Mouse (Mus musculus) hindbrain, embryonic 13.5 days (tissue): Measurements from ENCODE around the gene Rnf169. TPM values are rescaled to one million over a fixed set of nuclear protein-coding genes. Genes with fewer than 3 reads are reported as not detected.
A peak's percentile ranks its signal among the peaks of the same experiment; 100 is the strongest.
"Not testable (repeated sequence)": the region's sequence is repeated elsewhere in the genome, so short reads cannot be mapped to it uniquely, and the experiment has no call there.

Source experiments
- ATAC-seq: fragments of 200-750 bp; cut with Nextera tagmentation; 2 replicates; pipeline ENCODE4 v1.8.0; 2017; ENCODE audit warnings: moderate TSS enrichment; ENCODE audit not compliant: low FRiP score
- H3K27ac ChIP-seq: fragments of 300-500 bp; sonication (generic); 2 replicates; pipeline ENCODE4 v1.5.1; 2015; ENCODE audit warnings: inconsistent platforms, mild to moderate bottlenecking, moderate library complexity
- H3K27me3 ChIP-seq: fragments of 300-500 bp; sonication (generic); 2 replicates; pipeline ENCODE4 v1.6.1; 2015; ENCODE audit warnings: mild to moderate bottlenecking, inconsistent platforms
- H3K36me3 ChIP-seq: fragments of 300-500 bp; sonication (generic); 2 replicates; pipeline ENCODE4 v1.6.1; 2015; ENCODE audit warnings: mild to moderate bottlenecking, inconsistent platforms
- H3K4me1 ChIP-seq: fragments of 300-500 bp; sonication (generic); replicated peaks from 2 replicates; pipeline ENCODE4 v1.6.1; 2015; ENCODE audit warnings: inconsistent platforms
- H3K4me2 ChIP-seq: fragments of 300-500 bp; sonication (generic); 2 replicates; pipeline ENCODE4 v1.6.1; 2015; ENCODE audit warnings: inconsistent platforms, mild to moderate bottlenecking, moderate library complexity
- H3K4me3 ChIP-seq: fragments of 300-500 bp; sonication (generic); 2 replicates; pipeline ENCODE4 v1.5.1; 2015; ENCODE audit warnings: mild to moderate bottlenecking, inconsistent platforms
- H3K9ac ChIP-seq: fragments of 300-500 bp; sonication (generic); 2 replicates; pipeline ENCODE4 v1.6.1; 2015; ENCODE audit warnings: mild to moderate bottlenecking, inconsistent platforms
- H3K9me3 ChIP-seq: fragments of 300-500 bp; sonication (generic); 2 replicates; pipeline ENCODE4 v1.6.1; 2016; ENCODE audit warnings: inconsistent platforms
- WGBS: fragments of 180-500 bp; shearing (Covaris S2); methylation state at CpG from one replicate; pipeline ENCODE4 v1.1.7; 2015; 5-methylcytosine and 5-hydroxymethylcytosine counted together
- polyA plus RNA-seq: library from polyadenylated mRNA; unstranded; fragments of >200 nt; fragmentation: Nextera tagmentation; extraction: Ambion mirVana; gene quantifications from 2 replicates; pipeline ENCODE4 v1.2.1, GENCODE M21; 2015

The Rnf169 gene
- polyA plus RNA-seq, 1 experiment from 2014 or later, result 4.5 TPM

GRCm38 (mm10) chr7:99975819-99976575 lies 4.3 kb downstream of the Rnf169 start:
- Histone ChIP-seq H3K27me3 (no peaks in the 10 kb centered on the region), H3K27ac (no peak overlapping the region), H3K9me3 (no peaks in the 10 kb centered on the region), H3K9ac (no peak overlapping the region), H3K36me3 (no peaks in the 10 kb centered on the region), H3K4me2 (no peak overlapping the region), H3K4me1 (peaks cover 59% of the 10 kb centered on the region), H3K4me3 (no peak overlapping the region)
- ATAC-seq, result no peak
- WGBS, result 88% methylated on average over 5 of the region's 5 CpGs

DNA sequence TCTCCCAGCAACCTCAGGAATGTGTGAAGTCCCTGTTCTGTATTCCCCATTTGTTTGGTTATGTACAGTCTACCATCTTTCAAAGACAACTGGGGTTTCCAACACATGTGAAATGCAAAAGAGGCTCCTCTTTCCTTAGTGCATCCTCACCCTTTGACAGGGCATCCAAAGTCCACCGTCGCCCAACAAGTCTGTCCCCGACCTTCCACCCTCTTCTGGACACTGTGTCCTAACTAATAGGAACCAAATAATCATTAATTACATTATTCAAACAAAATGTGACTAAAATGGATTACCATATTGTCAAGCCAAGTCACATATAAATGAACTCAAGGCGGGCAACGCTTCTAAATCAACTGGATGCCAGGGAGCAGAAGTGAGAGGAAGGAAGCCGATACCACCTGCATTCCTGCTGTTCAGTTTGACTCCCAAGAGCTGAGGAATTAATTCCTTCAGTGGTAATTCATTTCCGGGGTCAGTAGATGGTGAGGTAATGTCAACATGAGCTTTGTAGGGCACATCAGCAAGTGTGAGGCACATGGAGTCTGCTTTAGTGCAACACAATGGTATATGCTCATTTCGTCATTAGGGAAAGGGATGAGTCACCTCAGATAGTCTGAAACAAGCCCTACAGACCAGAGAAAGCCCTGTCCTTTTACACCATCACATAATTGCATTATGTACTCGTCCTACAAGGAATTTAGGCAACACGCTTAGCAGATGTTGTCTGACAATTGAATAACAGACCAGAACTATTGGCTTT lies 5.9 kb downstream of the Rnf169 start:
- Histone ChIP-seq H3K4me3 (no peak overlapping the region), H3K36me3 (no peaks in the 10 kb centered on the region), H3K4me1 (peaks cover 56% of the 10 kb centered on the region), H3K9me3 (no peaks in the 10 kb centered on the region), H3K27me3 (no peaks in the 10 kb centered on the region), H3K4me2 (no peak overlapping the region), H3K27ac (peak overlapping the region; percentile 40; the same call in 1 of the 2 replicates), H3K9ac (no peak overlapping the region)
- WGBS, result 74% methylated on average over 10 of the region's 10 CpGs
- ATAC-seq, result no peak

- H3K27me3 ChIP-seq, H3K4me3 ChIP-seq, H3K9me3 ChIP-seq, ATAC-seq, H3K36me3 ChIP-seq, H3K9ac ChIP-seq, H3K4me2 ChIP-seq, H3K27ac ChIP-seq: not testable (repeated sequence)
- H3K4me1 ChIP-seq, result peaks cover 60% of the 10 kb centered on the region
- 84% methylated on average over 3 of the region's 3 CpGs for WGBS
Observed at GRCm38 (mm10) chr7:99972912-99973311, 7.3 kb downstream of the Rnf169 start.

GRCm38 (mm10) chr7:99971926-99972325 lies 8.3 kb downstream of the Rnf169 start:
- Histone ChIP-seq H3K9ac (no peak overlapping the region), H3K4me3 (no peak overlapping the region), H3K4me1 (peaks cover 59% of the 10 kb centered on the region), H3K9me3 (no peaks in the 10 kb centered on the region), H3K4me2 (no peak overlapping the region), H3K27me3 (no peaks in the 10 kb centered on the region), H3K27ac (no peak overlapping the region), H3K36me3 (no peaks in the 10 kb centered on the region)
- no peak for ATAC-seq
- 55% methylated on average over 2 of the region's 2 CpGs for WGBS

- no peaks in the 10 kb centered on the region for H3K9me3 ChIP-seq
- ATAC-seq, result no peak
- H3K36me3 ChIP-seq, result no peaks in the 10 kb centered on the region
- H3K4me1 ChIP-seq, result peaks cover 76% of the 10 kb centered on the region
- 0 out of 2 replicates have a peak overlapping the region, but pooled peaks have one; percentile 29 for H3K9ac ChIP-seq
- no peaks in the 10 kb centered on the region for H3K27me3 ChIP-seq
- 86% methylated on average over 4 of the region's 4 CpGs for WGBS
- no peak overlapping the region for H3K4me3 ChIP-seq
- H3K4me2 ChIP-seq, result no peak overlapping the region
- H3K27ac ChIP-seq, result no peak overlapping the region
Observed at GRCm38 (mm10) chr7:99969151-99969550, 11.1 kb downstream of the Rnf169 start.

DNA sequence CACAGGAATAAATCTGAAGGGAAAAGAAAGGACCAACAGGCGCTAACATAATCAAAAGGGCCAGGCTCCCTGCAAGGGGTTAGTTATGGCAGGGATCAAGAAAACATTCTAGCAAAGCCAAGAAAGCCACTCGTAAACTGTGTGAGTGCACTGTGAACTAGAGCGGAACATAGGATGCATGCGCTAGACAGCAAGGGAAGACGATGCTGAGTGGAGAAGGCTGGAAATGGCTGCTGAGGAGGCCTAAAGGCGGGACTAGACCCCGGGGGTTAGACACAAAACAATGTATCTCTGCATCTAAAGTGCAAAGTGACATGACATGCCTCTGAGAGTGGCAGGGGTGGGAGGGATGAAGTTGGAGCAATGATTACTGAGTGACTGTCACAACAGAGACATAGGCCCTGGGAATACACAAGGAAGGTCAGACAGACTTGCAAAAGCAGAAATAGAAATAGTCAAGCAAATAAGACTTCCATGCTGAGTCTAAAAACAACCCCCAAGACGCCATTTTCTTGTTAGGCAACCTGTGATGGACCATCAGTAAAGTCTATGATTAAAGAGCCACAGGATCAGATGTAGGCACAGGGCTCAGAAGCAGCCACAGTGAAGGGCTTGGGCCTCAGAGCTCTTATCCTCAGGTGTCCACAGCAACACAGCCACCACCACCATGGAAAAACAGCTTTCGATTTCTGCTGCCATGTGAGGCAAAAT lies 14.1 kb downstream of the Rnf169 start:
- Histone ChIP-seq H3K9me3 (no peaks in the 10 kb centered on the region), H3K4me3 (no peak overlapping the region), H3K36me3 (no peaks in the 10 kb centered on the region), H3K4me1 (peaks cover 66% of the 10 kb centered on the region), H3K27me3 (no peaks in the 10 kb centered on the region), H3K27ac (peak overlapping the region; percentile 92), H3K9ac (peak overlapping the region; percentile 49; the same call in 1 of the 2 replicates), H3K4me2 (no peak overlapping the region)
- WGBS, result 34% methylated on average over 9 of the region's 9 CpGs
- peak; percentile 30; the same call in 1 of the 2 replicates for ATAC-seq

- peak; percentile 75 for ATAC-seq
- peak overlapping the region; percentile 63 for H3K9ac ChIP-seq
Observed at GRCm38 (mm10) chr7:99965020-99965841, 15.0 kb downstream of the Rnf169 start.

GRCm38 (mm10) chr7:99963237-99963860 lies 16.9 kb downstream of the Rnf169 start:
- Histone ChIP-seq H3K27ac (no peak overlapping the region), H3K4me3 (no peak overlapping the region), H3K27me3 (no peaks in the 10 kb centered on the region), H3K4me1 (peaks cover 51% of the 10 kb centered on the region), H3K9me3 (no peaks in the 10 kb centered on the region), H3K4me2 (no peak overlapping the region), H3K36me3 (no peaks in the 10 kb centered on the region), H3K9ac (no peak overlapping the region)
- ATAC-seq, result no peak
- WGBS, result 80% methylated on average over 3 of the region's 3 CpGs

More at GRCm38 (mm10) chr7:99965020-99965841, 15.0 kb downstream of the Rnf169 start:
- H3K4me1 ChIP-seq, result peaks cover 65% of the 10 kb centered on the region
- peak overlapping the region; percentile 15 for H3K4me3 ChIP-seq
- H3K4me2 ChIP-seq, result peak overlapping the region; percentile 42
- no peaks in the 10 kb centered on the region for H3K9me3 ChIP-seq
- H3K27ac ChIP-seq, result peak overlapping the region; percentile 92
- no peaks in the 10 kb centered on the region for H3K27me3 ChIP-seq
- H3K36me3 ChIP-seq, result no peaks in the 10 kb centered on the region
- 19% methylated on average over 9 of the region's 9 CpGs for WGBS

DNA sequence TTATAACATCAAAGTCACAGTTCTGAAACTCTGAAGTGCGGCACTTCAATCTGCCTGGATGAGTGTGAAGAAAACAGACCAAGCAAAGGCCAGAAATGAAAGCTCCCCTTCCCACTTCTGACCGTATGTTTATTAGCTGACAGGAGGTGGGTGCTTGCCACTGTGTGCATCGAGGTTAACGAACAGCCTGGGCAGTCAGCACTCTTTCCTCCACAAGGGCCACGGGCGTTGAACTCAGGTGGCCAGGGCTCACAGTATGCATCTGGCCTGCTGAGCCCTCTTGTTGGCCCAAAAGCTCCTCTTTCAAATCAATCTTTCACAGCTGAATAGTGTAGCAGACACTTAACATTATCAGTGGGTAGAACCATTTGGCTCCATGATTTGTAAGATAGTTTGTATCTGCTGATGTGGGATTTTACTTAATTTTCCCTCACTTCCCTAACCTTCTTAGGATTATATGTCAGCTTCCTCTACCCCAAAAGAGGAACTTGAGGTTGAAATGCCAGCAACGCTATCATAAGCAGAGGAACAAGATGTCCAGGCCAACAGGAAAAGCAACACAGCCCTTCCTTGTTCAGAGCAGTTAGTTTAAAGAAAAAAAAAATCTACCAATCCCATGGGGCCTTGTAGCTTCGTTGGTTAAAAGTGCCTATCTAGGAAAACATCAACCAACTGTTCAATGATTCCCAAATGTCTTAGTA lies 17.6 kb downstream of the Rnf169 start:
- no peak for ATAC-seq
- Histone ChIP-seq H3K4me2 (no peak overlapping the region), H3K9me3 (no peaks in the 10 kb centered on the region), H3K4me1 (peaks cover 47% of the 10 kb centered on the region), H3K4me3 (no peak overlapping the region), H3K36me3 (no peaks in the 10 kb centered on the region), H3K9ac (no peak overlapping the region), H3K27me3 (no peaks in the 10 kb centered on the region), H3K27ac (no peak overlapping the region)
- WGBS, result 64% methylated on average over 8 of the region's 8 CpGs

- Histone ChIP-seq H3K9me3 (no peaks in the 10 kb centered on the region), H3K4me2 (no peak overlapping the region), H3K4me1 (peaks cover 41% of the 10 kb centered on the region), H3K27me3 (no peaks in the 10 kb centered on the region), H3K4me3 (no peak overlapping the region), H3K36me3 (no peaks in the 10 kb centered on the region), H3K27ac (no peak overlapping the region), H3K9ac (no peak overlapping the region)
- WGBS, result 92% methylated on average over 2 of the region's 2 CpGs
- no peak for ATAC-seq
Observed at GRCm38 (mm10) chr7:99961518-99961917, 18.7 kb downstream of the Rnf169 start.

DNA sequence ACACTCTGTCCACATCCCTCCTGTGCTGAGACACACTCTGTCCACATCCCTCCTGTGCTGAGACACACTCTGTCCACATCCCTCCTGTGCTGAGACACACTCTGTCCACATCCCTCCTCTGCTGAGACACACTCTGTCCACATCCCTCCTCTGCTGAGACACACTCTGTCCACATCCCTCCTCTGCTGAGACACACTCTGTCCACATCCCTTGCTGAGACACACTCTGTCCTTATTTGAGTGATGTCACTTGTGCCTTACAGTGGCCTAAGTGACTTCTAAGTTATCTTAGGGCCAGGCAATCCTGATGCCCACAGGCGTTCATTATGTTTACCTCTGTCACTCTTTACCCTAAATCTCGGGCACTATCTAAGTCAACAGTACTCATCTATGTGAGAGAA lies 19.7 kb downstream of the Rnf169 start:
- not testable (repeated sequence) for H3K4me3 ChIP-seq, ATAC-seq, H3K27me3 ChIP-seq, H3K27ac ChIP-seq, H3K9ac ChIP-seq, H3K36me3 ChIP-seq, H3K9me3 ChIP-seq, H3K4me2 ChIP-seq
- peaks cover 31% of the 10 kb centered on the region for H3K4me1 ChIP-seq
- 84% methylated on average over 2 of the region's 2 CpGs for WGBS
